Mouse (Mus musculus) ES-E14 (cell line): ENCODE results near the gene Ngfr. TPM values are rescaled to one million over a fixed set of nuclear protein-coding genes. Genes with fewer than 3 reads are reported as not detected.

Experiments
- DNase-seq: peaks from one replicate; pipeline ENCODE4 v3.0.0-alpha.2; 2013; ENCODE audit warnings: low read depth, low spot score
- H3K27ac ChIP-seq: 2 replicates; pipeline ENCODE4 v1.5.1; 2012; ENCODE audit warnings: low read depth, mild to moderate bottlenecking, low read length, moderate library complexity, mixed read lengths; ENCODE audit not compliant: poor library complexity, insufficient read depth, severe bottlenecking
- H3K36me3 ChIP-seq: 2 replicates; pipeline ENCODE4 v1.6.1; 2012; ENCODE audit warnings: mild to moderate bottlenecking, low read length, moderate library complexity, mixed read lengths; ENCODE audit not compliant: control insufficient read depth, poor library complexity, insufficient read depth, severe bottlenecking
- H3K4me1 ChIP-seq, 2 experiments: fragments of 150-350 bp in 1 of 2; sonication (generic) in 1 of 2; 2 replicates each; pipeline ENCODE4 v1.6.1; 2012; ENCODE audit warnings: low read length in 2 of 2, mild to moderate bottlenecking in 1 of 2, mixed read lengths in 1 of 2; ENCODE audit not compliant: control insufficient read depth in 2 of 2, insufficient read depth in 2 of 2, poor library complexity in 1 of 2
- H3K4me3 ChIP-seq, 2 experiments: fragments of 150-350 bp in 1 of 2; sonication (generic) in 1 of 2; 2 replicates each; pipeline ENCODE4 v1.5.1; 2012; ENCODE audit warnings: low read length in 2 of 2, low read depth in 1 of 2, mild to moderate bottlenecking in 1 of 2, mixed read lengths in 1 of 2; ENCODE audit not compliant: insufficient read depth in 1 of 2, poor library complexity in 1 of 2, severe bottlenecking in 1 of 2
- H3K9ac ChIP-seq: 2 replicates; pipeline ENCODE4 v1.6.1; 2012; ENCODE audit warnings: low read depth, mild to moderate bottlenecking, low read length, mixed read lengths; ENCODE audit not compliant: poor library complexity, insufficient read depth, severe bottlenecking
- H3K9me3 ChIP-seq: fragments of 150-350 bp; sonication (generic); 2 replicates; pipeline ENCODE4 v1.6.1; 2012; ENCODE audit warnings: low read depth, mild to moderate bottlenecking, low read length; ENCODE audit not compliant: control insufficient read depth, insufficient read depth
- CHD2 ChIP-seq: IDR thresholded peaks from 2 replicates; pipeline ENCODE4 v1.6.1; 2014; ENCODE audit warnings: mild to moderate bottlenecking, low read depth, low read length, inconsistent platforms
- HCFC1 ChIP-seq: IDR thresholded peaks from 2 replicates; pipeline ENCODE4 v1.6.1; 2012; ENCODE audit warnings: low read length, inconsistent platforms, borderline replicate concordance; ENCODE audit not compliant: insufficient read depth
- MAFK ChIP-seq: IDR thresholded peaks from 2 replicates; pipeline ENCODE4 v1.6.1; 2014; ENCODE audit warnings: mild to moderate bottlenecking, low read depth, low read length, inconsistent platforms; ENCODE audit not compliant: insufficient read depth
- ZC3H11A ChIP-seq: IDR thresholded peaks from 2 replicates; pipeline ENCODE4 v1.6.1; 2012; ENCODE audit warnings: low read depth, mild to moderate bottlenecking, inconsistent platforms, low read length, borderline replicate concordance
- ZNF384 ChIP-seq: IDR thresholded peaks from 2 replicates; pipeline ENCODE4 v1.6.1; 2012; ENCODE audit warnings: low read depth, low read length, inconsistent platforms
- in situ Hi-C, 2 experiments: fragments of 600-800 bp; cut with MboI; formaldehyde crosslinking; loops; one replicate each; pipeline ENCODE4 v1.15.1; 2025; ENCODE audit warnings: low sequenced_read_pairs in 2 of 2, inconsistent platforms in 1 of 2; ENCODE audit not compliant: unreplicated experiment in 2 of 2
- total RNA-seq: library from RNA; depleted of rRNA; stranded (reverse); fragments of 300-350 nt; gene quantifications from 2 replicates; pipeline ENCODE4 v1.2.3, GENCODE M21; 2012; rRNA removed

Ngfr gene
- 19.9 and 26.1 TPM in 2 replicates for total RNA-seq

DNA sequence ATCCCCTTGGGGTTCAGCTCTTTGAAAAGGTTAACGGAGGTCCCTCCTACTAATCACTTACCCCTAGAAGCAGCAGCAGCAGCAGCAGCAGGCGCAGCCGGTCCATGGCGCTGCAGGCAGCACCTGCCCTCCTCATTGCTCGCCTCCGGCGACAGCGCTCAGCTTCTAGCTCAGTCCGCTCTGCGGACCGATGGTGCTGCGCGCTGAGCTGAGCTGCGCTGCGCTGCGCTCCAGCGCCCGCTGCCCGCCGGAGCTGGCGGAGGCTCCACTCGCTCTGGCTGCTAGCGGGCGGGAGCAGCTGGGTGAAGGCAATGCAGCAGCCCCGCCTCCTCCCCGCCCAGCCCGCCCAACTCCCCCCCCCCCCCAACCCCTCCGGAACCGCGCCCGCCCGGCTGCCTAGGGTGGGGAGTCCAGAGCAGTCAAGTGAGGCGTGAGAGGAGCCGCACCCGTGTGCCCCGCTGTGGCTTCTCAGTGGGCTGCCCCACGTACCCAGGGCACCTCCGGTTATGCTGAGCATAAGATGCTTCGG is at the start of gene Ngfr:
Gene Ngfr (minus strand): TSS at position 313 of the 529 bp plus-strand sequence.
- in situ Hi-C loops, result no loop called here
- peaks cover 10 to 16% of the 10 kb centered on the region in 2 experiments; a peak in 3 of 4 replicates for H3K4me1 ChIP-seq
- no peaks in the 10 kb centered on the region for H3K36me3 ChIP-seq
- no peak for TF ChIP-seq ZNF384
- no peak for TF ChIP-seq ZC3H11A
- no peak for TF ChIP-seq MAFK
- TF ChIP-seq HCFC1, result no peak
- no peak for TF ChIP-seq CHD2
- no peak for DNase-seq
- H3K9me3 ChIP-seq, result no peaks in the 10 kb centered on the region
- peak within 1 kb of the TSS; percentile 59 to 80 for H3K4me3 ChIP-seq
- peak within 1 kb of the TSS; percentile 27; the same call in 1 of the 2 replicates for H3K9ac ChIP-seq
- no peak within 1 kb of the TSS for H3K27ac ChIP-seq

DNA sequence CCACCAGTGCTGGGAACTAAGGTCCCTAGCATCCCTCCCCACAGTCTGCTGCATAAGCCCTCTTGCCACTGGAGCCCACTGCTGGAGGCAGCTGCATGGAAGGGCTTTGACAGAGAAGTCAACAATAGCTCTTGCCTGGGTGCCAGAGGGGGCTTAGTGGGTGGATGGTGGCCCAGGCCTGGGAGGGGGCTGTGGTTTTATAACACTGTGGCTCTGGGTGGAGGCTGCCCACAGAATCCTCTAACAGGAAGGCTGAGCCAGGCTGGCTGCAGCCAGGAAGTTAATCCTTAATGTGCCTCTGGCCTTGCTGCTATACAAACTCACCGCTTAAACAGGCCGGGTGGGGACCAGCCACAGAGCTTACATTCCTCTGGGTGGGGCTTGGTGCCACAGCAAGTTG is 47.5 kb upstream of the Ngfr start:
- Histone ChIP-seq H3K9ac (no peak overlapping the region), H3K4me3 (no peak overlapping the region), H3K9me3 (no peaks in the 10 kb centered on the region), H3K4me1 (peaks cover 5 to 12% of the 10 kb centered on the region in 2 experiments; a peak in 1 of 4 replicates), H3K36me3 (no peaks in the 10 kb centered on the region), H3K27ac (no peak overlapping the region)
- in situ Hi-C loops, result no loop called here
- TF ChIP-seq ZNF384 (no peak), HCFC1 (no peak), MAFK (no peak), CHD2 (no peak), ZC3H11A (no peak)
- no peak for DNase-seq

DNA sequence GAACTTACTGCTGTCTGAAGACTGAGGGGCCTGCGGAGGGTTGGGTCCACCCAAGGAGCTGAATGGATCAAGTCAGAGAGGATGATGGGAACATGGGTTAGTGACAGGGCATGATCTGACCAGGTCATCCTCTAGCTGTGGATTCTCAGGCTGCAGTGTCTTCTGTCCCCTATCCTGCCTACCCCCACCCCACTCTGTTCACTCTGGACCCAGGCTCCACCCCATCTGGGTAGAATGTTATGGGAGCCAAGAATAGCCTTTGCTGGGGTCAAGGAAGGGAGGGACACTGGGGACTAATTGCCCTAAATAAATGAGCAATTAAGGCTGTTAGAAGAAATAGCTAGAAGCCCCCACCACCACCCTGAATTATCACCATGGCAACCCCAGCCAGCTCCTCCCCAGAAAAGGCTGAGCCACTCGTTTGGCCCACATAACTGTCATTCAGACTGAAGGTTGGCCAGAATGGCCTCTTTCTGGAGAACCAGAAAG is 46.0 kb upstream of the Ngfr start:
- H3K4me1 ChIP-seq, result peaks cover 5 to 17% of the 10 kb centered on the region in 2 experiments; a peak in 1 of 4 replicates
- H3K4me3 ChIP-seq, result no peak overlapping the region
- H3K9ac ChIP-seq, result no peak overlapping the region
- no peaks in the 10 kb centered on the region for H3K9me3 ChIP-seq
- TF ChIP-seq CHD2 (no peak), MAFK (no peak), ZNF384 (no peak), HCFC1 (no peak), ZC3H11A (no peak)
- no peaks in the 10 kb centered on the region for H3K36me3 ChIP-seq
- no peak for DNase-seq
- no peak overlapping the region for H3K27ac ChIP-seq
- in situ Hi-C loops, result no loop called here

DNA sequence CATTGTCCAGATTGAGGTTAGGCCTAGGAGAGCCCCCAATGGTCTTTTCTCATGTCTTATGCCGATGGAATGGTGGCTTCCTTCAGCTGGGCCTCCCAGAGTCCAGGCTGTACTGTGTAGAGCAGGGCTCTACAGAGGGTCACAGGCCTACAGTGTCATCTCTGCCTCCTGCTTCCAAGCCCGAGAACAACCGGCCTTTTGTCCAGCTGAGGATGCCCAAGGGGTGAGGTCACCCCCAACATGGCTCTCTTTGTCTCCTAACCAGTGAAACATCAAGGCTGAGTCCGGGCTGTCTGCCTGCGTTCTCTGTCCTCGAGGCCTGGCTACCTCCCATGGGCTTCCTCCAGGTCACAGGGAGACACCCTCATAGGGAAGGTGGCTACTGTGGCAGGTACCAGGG is 44.9 kb upstream of the Ngfr start:
- in situ Hi-C loops, result no loop called here
- H3K9ac ChIP-seq, result no peak overlapping the region
- H3K4me3 ChIP-seq, result no peak overlapping the region
- no peak for DNase-seq
- H3K36me3 ChIP-seq, result no peaks in the 10 kb centered on the region
- H3K4me1 ChIP-seq, result peaks cover 5 to 17% of the 10 kb centered on the region in 2 experiments; a peak in 1 of 4 replicates
- TF ChIP-seq MAFK, result no peak
- TF ChIP-seq ZC3H11A, result no peak
- TF ChIP-seq HCFC1, result no peak
- TF ChIP-seq CHD2, result no peak
- H3K9me3 ChIP-seq, result no peaks in the 10 kb centered on the region
- H3K27ac ChIP-seq, result no peak overlapping the region

DNA sequence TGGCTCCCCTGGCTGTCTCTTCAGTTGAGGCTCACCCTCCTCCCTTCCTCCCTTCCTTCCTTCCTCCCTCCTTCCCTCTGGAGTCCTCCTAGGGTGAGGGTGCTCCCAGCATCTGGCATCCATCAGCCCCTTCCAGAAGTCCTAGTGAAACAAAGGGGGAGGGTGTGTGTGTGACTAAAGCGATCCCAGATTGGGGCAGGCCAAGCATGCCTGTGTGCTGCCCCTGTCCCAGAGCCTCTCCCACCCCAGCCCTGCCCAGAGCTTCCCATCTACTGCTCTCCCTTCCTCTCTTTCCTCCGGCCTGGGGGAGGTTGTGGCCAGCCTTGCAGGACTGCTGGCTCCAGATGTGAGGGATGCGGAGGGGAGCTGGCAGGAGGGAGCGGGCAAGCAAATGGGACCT is 43.8 kb upstream of the Ngfr start:
- H3K4me1 ChIP-seq, result peaks cover 5 to 17% of the 10 kb centered on the region in 2 experiments; a peak in 1 of 4 replicates
- DNase-seq, result no peak
- no peak overlapping the region for H3K9ac ChIP-seq

More for the DNA sequence above, 43.8 kb upstream of the Ngfr start:
- no peak overlapping the region for H3K27ac ChIP-seq
- 0 out of 2 replicates have a peak, but pooled peaks cover 3% of the 10 kb centered on the region for H3K36me3 ChIP-seq
- TF ChIP-seq ZC3H11A (no peak), CHD2 (no peak), HCFC1 (no peak), ZNF384 (no peak), MAFK (no peak)
- no peaks in the 10 kb centered on the region for H3K9me3 ChIP-seq
- no peak overlapping the region for H3K4me3 ChIP-seq
- in situ Hi-C loops, result no loop called here
